In the genomic region with DNA sequence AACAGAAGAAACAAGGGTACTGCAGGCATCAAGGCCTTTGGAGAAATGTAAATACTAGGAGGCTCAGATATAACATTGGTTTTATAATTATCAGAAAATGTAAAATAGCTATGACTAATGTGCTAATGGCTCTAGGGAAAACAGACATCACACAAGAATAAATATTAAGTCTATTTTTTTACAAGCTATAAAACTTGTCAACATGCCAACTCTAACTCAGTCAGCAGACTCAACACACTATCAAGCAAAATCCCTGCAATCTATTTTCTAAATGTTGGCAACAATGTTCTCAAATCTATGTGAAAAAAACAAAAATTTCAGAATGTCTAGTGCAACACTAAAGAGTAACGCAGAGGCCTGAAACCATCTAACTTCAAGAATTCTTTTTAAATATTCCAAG, we compare ENCODE assay signal across 20 mouse cellular contexts.
A peak's percentile ranks its signal among the peaks of the same experiment; 100 is the strongest.
DNase-seq lines count a peak whose midpoint lies in the region; ATAC-seq and TF ChIP-seq lines count a peak whose summit lies in the region.
"Had no signal": no experiment of that assay in that cellular context is flagged by ENCODE, and none has a peak within 500 bp of the region (broad histone marks: within the 10 kb centered on the region; RNA-seq: fewer than 3 reads in every experiment).

No protein-coding gene starts in this region.

- no peak overlapping the region for H3K4me3 ChIP-seq in heart, embryonic 13.5 days
- no peak overlapping the region for H3K4me3 ChIP-seq in lung, embryonic 16.5 days (ENCODE audit: low read length)
- no peak overlapping the region for H3K4me3 ChIP-seq in lung, postnatal 0 days (ENCODE audit: low read depth, low read length)
- H3K4me3 ChIP-seq: embryonic facial prominence, embryonic 12.5 days; forebrain, embryonic 13.5 days; hindbrain, embryonic 12.5 days had no signal

- no peak for TF ChIP-seq CTCF in lung, postnatal 0 days (IDR thresholded peaks at IDR 0.05)

- H3K36me3 ChIP-seq in heart, embryonic 13.5 days: no peaks in the 10 kb centered on the region
- H3K36me3 ChIP-seq in lung, embryonic 16.5 days (ENCODE audit: control insufficient read depth, insufficient read depth, low read length): no peaks in the 10 kb centered on the region
- H3K36me3 ChIP-seq in lung, postnatal 0 days (ENCODE audit: insufficient read depth, low read length): no peaks in the 10 kb centered on the region
- H3K36me3 ChIP-seq: embryonic facial prominence, embryonic 12.5 days; hindbrain, embryonic 12.5 days had no signal

- H3K4me1 ChIP-seq in heart, embryonic 13.5 days: no peaks in the 10 kb centered on the region
- no peaks in the 10 kb centered on the region for H3K4me1 ChIP-seq in lung, embryonic 16.5 days (replicated peaks; ENCODE audit: control insufficient read depth, insufficient read depth, low read length)
- no peaks in the 10 kb centered on the region for H3K4me1 ChIP-seq in lung, postnatal 0 days (ENCODE audit: insufficient read depth, low read depth, low read length)
- H3K4me1 ChIP-seq: embryonic facial prominence, embryonic 12.5 days; forebrain, embryonic 13.5 days; hindbrain, embryonic 12.5 days had no signal

- H3K9ac ChIP-seq in heart, embryonic 13.5 days: no peak overlapping the region
- no peak overlapping the region for H3K9ac ChIP-seq in lung, embryonic 16.5 days (ENCODE audit: low read length)
- H3K9ac ChIP-seq in lung, postnatal 0 days (replicated peaks; ENCODE audit: low read depth): no peak overlapping the region
- H3K9ac ChIP-seq: embryonic facial prominence, embryonic 12.5 days; forebrain, embryonic 13.5 days; forebrain, postnatal 0 days; hindbrain, embryonic 12.5 days had no signal

- no peaks in the 10 kb centered on the region; the same call in none of the 2 replicates for H3K9me3 ChIP-seq in heart, embryonic 13.5 days
- H3K9me3 ChIP-seq in lung, embryonic 16.5 days (ENCODE audit: control insufficient read depth, low read length): no peaks in the 10 kb centered on the region
- no peaks in the 10 kb centered on the region for H3K9me3 ChIP-seq in lung, postnatal 0 days (ENCODE audit: low read length)
- H3K9me3 ChIP-seq: embryonic facial prominence, embryonic 12.5 days; forebrain, embryonic 13.5 days; hindbrain, embryonic 12.5 days had no signal

- H3K27me3 ChIP-seq in heart, embryonic 13.5 days (replicated peaks): no peaks in the 10 kb centered on the region
- no peaks in the 10 kb centered on the region for H3K27me3 ChIP-seq in lung, embryonic 16.5 days (ENCODE audit: control insufficient read depth, insufficient read depth, low read depth, low read length)
- no peaks in the 10 kb centered on the region for H3K27me3 ChIP-seq in lung, postnatal 0 days (replicated peaks; ENCODE audit: insufficient read depth, low read length)
- H3K27me3 ChIP-seq: embryonic facial prominence, embryonic 12.5 days; forebrain, embryonic 13.5 days; hindbrain, embryonic 12.5 days had no signal

- intact Hi-C loops in heart, postnatal 10 days (cut with DNase I): no loop called here

- H3K4me2 ChIP-seq in heart, embryonic 13.5 days: no peak overlapping the region
- H3K4me2 ChIP-seq in lung, embryonic 16.5 days (ENCODE audit: low read depth, low read length): no peak overlapping the region
- H3K4me2 ChIP-seq in lung, postnatal 0 days (replicated peaks; ENCODE audit: low read depth, low read length): no peak overlapping the region
- H3K4me2 ChIP-seq: embryonic facial prominence, embryonic 12.5 days; forebrain, embryonic 13.5 days; heart, embryonic 11.5 days; hindbrain, embryonic 12.5 days had no signal

- no peak for DNase-seq in heart, postnatal 10 days
- DNase-seq in lung, postnatal 0 days (ENCODE audit: low spot score): no peak
- peak; percentile 9 for DNase-seq in brain, adult 2 months (ENCODE audit: low read depth, low spot score)
- peak; percentile 3 for DNase-seq in telencephalon, adult 2 months (ENCODE audit: low read depth, low spot score)
- no peak for DNase-seq in right cerebral cortex, adult 2 months (ENCODE audit: low spot score in 2 of 2)
- DNase-seq: adrenal gland, adult 8-10 months; cerebellum, adult 11 months; cerebellum, adult 8-10 months; embryo, embryonic 11 days; forebrain, postnatal 0 days; gastrocnemius, postnatal 36 days; heart, adult 11 months had no signal

- ATAC-seq in heart, embryonic 13.5 days (ENCODE audit: extremely low read depth, insufficient number of reproducible peaks, low FRiP score, low TSS enrichment): no peak
- peak; percentile 38; the same call in 1 of the 2 replicates for ATAC-seq in lung, embryonic 16.5 days (ENCODE audit: low read depth)
- ATAC-seq in lung, postnatal 0 days: no peak
- ATAC-seq: forebrain, embryonic 13.5 days; forebrain, postnatal 0 days; hindbrain, embryonic 16.5 days; inflammation-experienced regulatory T-cells, adult 6 months had no signal

- TF ChIP-seq EP300 in lung, postnatal 0 days (IDR thresholded peaks at IDR 0.05): no peak

- peak overlapping the region; percentile 62 for H3K27ac ChIP-seq in heart, embryonic 13.5 days (replicated peaks)
- no peak overlapping the region for H3K27ac ChIP-seq in lung, embryonic 16.5 days (ENCODE audit: low read length)
- no peak overlapping the region for H3K27ac ChIP-seq in lung, postnatal 0 days (ENCODE audit: low read length)
- H3K27ac ChIP-seq: embryonic facial prominence, embryonic 12.5 days; forebrain, embryonic 13.5 days; hindbrain, embryonic 12.5 days had no signal

- WGBS in heart, embryonic 13.5 days: 78% methylated on average over 1 of the region's 1 CpGs
- WGBS in lung, embryonic 16.5 days: 68% methylated on average over 1 of the region's 1 CpGs
- 66% methylated on average over 1 of the region's 1 CpGs for WGBS in lung, postnatal 0 days

Comparison
In these comparisons a context has a peak if more than half of its experiments do, and no peak if none do; other contexts are left out.
1. DNase-seq: peak in brain, adult 2 months (single experiment) and telencephalon, adult 2 months (single experiment); none in heart, postnatal 10 days (0 of 2), lung, postnatal 0 days (single experiment) and right cerebral cortex, adult 2 months (0 of 2).